Mouse (Mus musculus): ENCODE data around the gene Ccdc170. TPM values are rescaled to one million over a fixed set of nuclear protein-coding genes. Genes with fewer than 3 reads are reported as not detected.
"Not testable (repeated sequence)": the region's sequence is repeated elsewhere in the genome, so short reads cannot be mapped to it uniquely, and the experiment has no call there.

Gene Ccdc170
- total RNA-seq (2021): under 1 TPM; 0.28 to 0.38 TPM
- long read RNA-seq, experiment 1: 0 reads
- long read RNA-seq, experiment 2: 0 reads

DNA sequence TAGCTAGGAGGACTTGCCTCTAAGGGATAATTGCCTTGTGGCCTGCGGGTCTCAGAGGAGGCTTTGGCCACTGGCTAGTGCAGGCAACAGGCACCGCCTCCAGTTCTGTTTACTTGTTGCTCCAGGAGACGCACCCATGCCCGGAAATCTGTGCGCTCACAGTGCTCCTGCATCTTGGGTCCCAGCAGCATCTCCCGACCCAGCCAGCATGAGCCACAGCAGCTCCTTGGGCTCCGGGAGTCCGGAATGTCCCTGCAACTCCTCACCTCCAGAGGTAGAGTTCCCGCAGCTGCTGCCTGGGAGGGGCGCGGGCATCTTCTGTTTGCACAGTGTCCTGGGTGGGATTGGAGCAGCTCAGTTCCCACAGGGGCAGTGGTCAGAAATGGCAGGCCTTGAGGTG lies at the start of gene Ccdc170:
Ccdc170 (plus strand) TSS at position 148 of the 400 bp plus-strand sequence.
- DNase-seq: peak; percentile 18

DNA sequence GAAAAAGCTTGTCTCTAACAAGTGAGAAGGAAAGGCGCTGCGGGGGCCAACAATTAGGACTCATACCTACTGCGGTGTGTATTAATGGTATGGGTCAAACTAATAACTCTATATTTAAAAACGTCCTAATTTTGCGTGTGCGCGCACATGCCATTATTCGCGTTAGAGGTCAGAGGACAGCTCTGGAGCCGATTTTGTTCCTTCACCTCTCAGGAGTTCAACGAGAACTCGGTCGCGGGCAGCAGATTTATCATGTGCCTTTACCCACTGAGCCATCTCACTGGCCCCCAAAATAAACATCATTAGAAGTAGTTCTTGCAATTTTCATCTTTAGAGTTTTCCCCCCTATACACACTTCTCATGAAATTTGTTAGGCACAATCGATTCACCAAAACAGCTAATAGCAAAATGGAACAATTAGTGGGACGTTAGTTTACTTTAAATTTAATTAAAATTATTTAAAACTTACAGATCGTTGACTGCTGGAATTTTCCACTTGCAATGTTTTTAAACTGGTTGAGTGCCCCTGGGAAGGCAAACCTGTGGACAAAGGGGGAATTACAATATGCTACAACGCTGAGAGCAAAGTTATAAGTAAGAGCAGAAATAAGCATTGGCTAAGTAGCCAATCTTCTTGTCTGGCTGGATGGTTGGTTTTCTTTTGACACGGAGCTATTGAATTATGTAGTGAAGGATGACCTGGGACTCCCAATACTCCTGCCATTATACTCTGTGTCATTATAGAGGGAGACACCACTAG lies 49.1 kb upstream of the Ccdc170 start:
- peak; percentile 8 for DNase-seq

DNA sequence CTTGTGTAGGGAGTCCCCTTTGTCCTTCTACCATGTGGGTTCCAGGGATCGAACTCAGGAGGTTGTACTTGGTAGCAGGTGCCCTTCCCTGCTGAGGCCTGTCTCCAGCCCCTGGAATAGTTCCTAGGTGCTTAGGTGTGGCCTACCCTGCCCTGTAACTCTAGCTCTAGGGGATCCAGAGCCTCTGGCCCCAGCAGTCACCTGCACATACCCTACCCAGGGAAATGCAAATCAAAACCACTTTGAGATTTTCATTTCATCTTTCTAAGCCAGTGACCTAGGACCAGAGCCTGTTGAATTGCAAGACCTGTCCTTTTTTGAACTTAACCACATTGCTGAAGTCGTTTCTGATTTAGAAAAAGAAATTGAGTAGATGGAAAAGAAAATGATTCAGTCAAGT lies 48.4 kb upstream of the Ccdc170 start:
- DNase-seq: not testable (repeated sequence)

DNA sequence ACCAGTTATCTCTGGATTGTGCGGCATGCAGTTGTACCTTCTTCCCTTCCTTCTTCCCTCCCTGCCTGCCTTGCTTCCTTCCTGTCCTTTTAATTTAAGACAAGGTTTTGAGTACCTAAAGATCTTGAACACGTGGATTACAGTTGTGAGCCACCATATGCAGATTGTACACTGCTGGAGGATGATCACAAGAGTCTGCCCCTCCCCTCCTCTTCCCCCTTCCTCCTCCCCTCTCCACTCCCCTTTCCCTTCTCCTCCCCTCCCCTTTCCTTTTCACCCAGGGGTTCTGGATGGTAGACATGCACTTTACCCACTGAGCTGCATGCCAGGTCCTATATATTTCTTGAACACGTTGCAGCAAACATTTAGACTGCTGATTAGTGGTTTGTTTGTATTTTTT lies 46.9 kb upstream of the Ccdc170 start:
- no peak for DNase-seq

DNA sequence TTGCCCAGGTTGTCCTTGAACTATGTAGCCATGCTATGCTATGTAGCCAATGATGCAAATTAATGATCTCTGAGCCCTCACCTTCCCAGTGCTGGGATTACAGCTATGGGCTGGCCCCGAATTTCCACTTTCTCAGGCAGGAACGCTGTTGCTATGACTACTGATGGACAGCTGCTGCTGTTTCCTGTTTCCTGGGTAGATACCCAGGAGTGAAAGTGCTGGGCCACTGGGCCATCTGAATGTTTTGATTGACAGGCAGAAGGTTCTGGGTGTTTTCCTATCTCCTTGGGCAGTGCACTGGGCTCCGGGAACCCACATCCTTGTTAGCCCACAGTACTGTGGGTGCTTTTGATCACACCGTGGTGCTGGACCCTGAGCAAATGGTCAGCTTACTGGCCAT lies 25.9 kb upstream of the Ccdc170 start:
- no peak for DNase-seq

DNA sequence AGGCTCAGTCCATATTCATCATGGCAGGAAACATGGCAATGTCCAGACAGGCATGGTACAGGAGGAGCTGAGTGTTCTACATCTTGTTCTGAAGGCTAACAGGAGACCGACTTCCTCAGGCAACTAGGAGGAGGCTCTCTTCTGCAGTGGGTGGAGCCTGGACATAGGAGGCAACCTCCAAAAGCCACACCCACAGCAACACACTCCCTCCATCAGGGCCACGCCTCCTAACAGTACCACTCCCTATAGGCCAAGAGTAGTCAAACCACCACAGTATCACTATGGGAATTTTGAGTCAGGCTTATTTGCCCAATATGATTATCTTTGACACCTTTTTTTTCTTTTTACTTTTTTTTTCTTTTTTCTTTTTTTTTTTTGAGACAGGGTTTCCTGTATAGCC lies 22.1 kb upstream of the Ccdc170 start:
- no peak for DNase-seq

DNA sequence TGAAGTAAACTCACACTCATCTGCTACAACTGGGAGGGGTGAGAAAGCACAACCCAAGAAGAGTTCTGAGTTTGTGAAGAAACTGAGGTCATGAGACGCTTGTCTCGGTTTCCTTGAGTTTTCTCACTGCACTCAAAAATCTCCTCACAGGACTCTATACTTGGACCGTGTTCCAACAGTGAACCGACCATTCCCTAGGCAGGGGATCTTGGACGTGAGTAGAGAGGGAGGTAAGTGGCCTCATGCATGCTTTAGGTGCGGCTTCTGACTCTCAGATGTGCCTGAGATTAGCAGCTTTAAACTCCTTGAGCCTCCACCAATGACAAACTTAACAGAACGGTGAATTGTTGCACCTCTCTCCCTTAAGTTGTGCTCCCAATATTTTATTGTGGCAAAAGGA lies 16.5 kb upstream of the Ccdc170 start:
- DNase-seq: no peak

DNA sequence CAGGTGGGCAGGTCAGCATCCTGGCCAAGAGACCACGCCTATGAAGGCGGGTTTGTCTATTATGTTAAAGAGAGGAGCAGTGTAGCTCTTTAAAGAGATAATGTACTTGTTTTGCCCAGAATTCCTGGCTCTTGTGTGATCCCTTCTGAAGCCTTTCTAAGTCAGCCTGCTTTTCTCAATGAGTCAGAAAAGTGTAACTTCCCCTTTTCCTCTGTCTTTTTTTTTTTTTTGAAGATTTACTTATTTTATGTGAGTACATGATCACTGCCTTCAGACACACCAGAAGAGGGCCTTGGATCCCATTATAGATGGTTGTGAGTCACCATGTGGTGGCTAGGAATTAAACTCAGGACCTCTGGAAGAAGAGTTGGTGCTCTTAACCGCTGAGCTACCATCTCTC lies 12.9 kb upstream of the Ccdc170 start:
- DNase-seq: no peak

DNA sequence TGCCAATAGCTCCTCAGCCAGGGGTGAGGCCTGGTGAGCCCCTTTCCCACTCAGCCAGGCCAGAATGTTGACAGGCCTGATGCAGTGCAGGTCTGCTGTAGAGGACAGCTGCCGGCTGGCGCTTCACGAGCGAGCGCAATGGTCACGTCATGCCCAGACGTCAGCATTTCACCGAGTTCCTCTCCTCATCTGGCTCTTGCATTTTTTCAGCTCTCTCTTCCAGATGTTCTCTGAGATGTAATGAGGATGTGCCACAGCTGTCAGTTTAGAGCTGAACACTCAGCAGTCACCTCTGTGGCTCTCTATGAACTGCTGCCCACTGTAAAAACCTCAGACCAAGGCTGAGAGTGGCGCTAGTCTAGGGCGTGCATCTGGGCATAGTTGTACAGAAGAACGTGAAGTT lies 8.7 kb upstream of the Ccdc170 start:
- no peak for DNase-seq

DNA sequence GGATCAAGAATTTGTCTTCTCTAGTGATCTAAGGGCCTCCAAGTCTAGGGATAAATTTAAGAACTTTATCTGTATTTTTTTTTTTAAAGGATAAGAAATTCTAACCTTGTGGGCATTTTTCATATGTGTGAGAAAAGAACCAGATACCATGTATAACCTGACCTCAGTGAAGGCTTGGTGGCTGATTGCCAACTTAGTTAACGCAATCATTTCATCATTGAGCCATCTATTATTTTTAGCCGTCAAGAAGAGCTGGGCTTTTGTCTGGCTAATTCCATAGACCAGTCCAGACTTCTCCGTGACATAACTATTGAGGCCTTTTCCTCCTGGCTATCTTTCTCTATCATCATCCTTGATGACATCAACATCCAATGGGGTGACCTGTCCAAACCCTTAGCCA lies 6.9 kb upstream of the Ccdc170 start:
- no peak for DNase-seq

DNA sequence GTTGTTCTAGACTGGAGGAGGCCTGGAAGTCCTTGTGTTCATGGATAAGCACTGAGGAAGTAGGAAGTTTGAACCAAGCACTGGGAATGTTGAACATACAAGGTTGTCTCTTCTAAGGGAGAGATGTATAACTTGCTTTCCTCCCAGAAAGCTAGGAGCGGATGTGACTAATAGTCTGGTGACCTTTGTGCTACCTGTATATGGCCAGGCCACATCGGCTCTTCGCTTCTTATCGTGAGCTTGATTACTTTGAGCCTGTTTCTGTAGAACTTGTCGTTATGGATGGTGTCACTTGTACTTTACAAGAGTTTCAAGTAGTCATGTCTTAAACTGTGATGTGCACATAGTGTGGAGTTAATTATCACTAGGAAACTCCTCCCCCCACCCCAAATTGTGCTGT lies 5.7 kb upstream of the Ccdc170 start:
- DNase-seq: no peak

DNA sequence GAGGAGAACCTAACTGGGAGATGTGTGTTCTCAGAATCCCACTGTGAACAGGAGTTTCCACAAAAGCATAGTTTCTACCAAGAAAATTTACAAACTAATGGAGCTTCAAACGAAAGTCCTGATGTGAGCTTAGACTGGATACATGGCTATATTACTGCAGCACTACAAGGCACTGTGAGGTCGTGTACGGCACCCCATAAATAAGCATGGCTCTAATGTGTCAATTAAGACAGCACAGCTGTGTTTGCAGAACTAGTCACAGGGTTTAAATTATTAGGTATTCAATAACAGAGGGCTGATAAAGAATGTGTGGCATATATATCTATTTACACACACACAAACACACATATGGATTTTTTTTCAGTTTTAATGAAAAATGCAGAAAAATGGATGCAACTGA lies 1.4 kb upstream of the Ccdc170 start:
- no peak for DNase-seq

DNA sequence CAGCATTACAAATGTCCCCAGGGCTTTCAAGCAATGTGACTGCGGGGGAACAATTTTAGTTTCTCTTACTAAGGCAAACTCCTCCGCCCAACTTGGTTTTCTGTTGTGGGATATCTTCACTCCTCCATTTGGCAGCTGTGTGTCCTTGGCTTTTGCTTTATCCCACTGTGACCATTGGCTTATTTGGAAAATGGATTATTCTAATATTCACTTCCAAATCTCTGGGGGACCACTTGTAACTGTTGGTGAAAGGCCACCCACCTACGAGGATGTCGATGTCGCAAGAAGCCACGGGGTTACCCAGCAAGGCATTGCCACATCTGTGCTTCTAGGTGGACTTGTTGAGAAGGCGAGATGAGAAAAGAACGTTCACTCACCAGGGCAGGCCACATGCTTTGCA lies 607 bp upstream of the Ccdc170 start:
- peak; percentile 47 for DNase-seq

DNA sequence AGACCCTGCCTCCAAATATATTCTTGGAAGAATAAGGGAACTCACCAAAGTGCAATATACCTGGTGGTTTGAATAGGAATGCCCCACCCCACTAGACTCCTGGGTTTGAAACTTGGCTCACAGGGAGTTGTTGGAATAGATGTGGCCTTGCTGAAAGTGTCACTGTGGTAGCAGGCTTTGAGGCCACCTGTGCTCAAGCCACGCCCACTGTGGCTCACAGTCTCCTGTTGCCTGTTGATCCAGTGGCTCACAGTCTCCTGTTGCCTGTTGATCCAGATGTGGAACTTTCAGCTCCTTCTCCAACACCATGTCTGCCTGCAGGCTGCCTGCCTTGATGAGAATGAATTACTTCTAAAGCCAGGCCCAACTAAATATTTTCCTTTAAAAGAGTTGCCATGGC lies 1.5 kb downstream of the Ccdc170 start:
- no peak for DNase-seq

DNA sequence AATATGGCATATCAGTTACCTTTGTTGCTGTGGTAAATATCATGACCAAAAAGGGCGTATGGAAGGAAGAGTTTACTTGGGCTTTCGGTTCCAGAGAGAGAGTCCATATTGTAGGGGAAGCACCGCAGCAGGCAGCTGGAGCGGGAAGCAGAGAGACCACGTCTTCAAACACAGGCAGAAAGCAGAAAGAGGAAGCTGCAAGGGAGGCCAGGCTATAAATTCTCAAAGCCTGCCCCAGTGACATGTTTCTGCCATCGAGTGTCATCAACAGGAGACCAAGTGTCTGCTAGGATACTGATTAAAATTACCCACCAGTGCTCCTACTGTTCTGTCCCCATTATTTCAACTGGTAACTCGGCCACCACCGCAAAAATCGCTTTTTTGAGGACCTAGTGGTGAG lies 2.7 kb downstream of the Ccdc170 start:
- DNase-seq: no peak

DNA sequence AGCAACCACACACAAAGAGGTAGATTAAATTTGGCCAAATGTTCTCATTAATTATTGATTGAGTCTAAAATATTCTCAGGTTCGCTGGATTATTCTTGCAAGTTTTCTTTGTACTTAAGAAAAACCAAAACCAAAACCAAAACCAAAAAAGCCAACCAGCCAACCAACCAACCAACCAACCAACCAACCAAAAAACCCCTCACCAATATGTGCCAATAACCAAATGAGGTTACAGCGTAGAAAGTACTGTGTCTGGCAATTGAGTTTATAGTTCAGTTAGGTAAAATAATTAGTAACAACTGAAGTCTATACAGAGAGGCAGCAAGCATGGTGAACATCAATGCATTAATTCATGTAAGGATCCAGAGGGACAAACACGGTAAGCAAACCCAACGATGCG lies 7.6 kb downstream of the Ccdc170 start:
- DNase-seq: no peak

DNA sequence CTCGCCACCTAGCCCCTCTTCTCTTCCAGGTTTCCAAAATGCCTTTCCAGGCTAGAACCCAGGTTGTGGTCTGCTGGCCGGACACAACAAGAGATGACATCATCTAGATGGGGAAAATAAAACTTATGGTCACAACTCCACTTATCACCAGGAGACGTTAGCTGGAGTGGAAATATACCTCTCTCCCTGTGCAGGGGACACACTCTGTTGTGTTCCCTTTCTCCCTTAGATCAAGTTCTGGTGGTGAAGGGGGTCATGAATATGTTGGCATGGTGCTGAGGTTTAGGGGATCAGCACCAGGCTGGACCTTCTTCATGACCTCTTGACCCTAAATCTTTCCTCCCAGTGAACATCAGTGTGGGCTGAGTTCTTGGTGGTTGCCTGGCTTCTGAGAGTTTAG lies 9.0 kb downstream of the Ccdc170 start:
- DNase-seq: no peak

DNA sequence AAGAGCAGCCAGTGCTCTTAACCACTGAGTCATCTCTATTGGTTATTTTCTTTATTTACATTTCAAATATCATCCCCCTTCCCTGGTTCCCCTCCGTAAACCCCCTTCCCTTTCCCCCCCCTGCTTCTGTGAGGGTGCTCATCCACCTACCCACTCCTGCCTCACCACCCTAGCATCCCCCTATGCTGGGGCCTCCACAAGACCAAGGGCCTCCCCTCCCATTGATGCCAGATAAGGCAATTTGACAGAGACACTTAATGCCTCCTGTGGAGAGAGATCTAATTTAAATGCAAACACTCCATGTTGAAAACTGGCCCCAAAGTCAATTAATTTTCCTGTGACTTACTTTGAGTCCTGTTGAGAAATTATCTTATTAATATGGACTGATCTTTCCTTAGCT lies 9.7 kb downstream of the Ccdc170 start:
- DNase-seq: no peak

DNA sequence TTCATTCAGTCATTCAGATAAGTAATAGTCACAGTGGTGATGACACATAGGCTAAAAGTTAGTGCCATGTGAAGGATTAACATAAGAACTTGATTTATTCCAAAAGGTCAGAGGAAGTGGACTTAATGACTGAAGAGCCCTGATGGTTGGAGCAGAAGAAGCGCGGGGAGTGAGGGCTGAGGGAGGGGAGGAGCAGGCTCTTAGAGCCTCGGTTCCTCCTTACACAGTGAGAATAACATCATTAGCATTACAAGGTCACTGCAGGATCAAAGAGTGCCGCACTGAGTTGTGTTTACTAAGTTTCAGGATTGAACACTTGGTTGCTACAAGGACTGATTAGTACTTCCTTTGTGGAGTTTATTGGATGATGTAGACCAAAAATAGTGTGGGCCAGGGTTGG lies 10.6 kb downstream of the Ccdc170 start:
- DNase-seq: no peak

DNA sequence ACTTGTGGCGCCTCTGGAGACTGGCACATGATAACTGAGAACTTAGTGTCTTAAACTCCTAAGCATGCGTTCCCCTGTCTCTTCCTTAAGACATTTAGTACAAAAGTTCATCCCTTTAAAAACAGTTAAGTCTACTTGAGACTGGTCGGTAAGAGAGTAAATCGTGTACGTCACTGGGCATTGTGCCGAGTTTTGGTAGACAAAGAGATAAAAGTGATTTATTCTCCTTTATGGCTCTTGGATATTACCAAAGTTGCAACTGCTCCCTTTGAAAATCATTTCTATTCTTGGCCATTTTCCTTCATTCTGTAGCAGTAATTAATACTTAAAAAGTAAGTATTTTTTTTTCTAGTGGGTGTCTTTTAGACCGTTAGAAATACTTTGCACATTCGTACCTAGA lies 20.9 kb downstream of the Ccdc170 start:
- DNase-seq: no peak

DNA sequence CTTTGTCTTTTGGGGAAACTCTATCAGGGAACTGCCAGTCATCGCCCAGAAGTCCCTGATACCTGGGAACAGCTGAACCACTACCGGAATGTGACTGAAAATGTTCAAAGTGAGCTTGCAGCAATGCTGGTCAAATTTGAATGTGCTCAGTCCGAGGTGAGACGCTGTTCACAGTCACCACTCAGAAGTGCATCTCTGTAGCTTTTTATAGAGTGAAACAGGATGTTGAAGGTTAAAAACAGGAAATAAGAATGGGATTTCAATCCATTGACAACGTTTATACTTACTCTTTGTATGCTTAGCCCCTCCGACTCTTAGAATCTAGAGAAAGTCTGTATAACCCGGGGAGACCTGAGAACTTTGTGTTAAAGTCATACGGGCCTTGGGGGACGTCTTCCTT lies 30.4 kb downstream of the Ccdc170 start:
- no peak for DNase-seq

DNA sequence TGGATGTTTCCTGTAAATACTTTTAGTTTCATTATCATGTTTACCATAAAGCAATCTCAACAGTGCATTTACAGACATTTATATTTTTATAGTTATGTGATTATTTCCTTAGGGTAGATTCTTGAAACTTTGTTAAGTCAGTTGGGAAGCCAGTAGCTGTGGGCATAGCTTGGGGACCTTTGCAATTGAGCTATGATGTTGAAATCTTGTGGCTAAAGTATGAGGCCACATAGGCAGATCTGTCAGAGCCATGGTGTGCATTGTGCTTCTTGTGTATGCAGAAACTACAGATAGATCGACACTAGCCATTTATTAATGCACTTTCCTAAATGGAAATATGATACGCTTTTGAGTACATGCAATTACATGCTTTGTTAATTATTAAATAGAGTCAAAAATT lies 35.3 kb downstream of the Ccdc170 start:
- DNase-seq: no peak

DNA sequence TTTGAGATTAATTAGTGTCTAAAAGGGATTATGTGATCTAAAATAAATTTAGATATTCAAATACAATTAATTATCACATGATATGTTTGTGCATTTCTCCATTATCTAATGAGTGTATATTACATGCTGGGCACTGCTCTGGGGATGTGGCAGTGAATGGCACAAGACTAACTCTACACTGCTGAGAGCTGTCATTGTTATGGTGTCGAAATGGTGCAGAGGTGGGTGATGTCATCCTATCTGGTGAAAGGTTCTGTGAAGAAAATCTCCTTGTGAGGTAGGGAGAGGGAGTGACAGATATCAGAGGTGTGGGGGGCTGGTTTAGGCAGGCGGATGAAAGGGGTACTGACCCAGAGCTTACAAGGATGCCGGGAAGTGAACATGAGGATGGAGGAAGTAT lies 37.3 kb downstream of the Ccdc170 start:
- no peak for DNase-seq

DNA sequence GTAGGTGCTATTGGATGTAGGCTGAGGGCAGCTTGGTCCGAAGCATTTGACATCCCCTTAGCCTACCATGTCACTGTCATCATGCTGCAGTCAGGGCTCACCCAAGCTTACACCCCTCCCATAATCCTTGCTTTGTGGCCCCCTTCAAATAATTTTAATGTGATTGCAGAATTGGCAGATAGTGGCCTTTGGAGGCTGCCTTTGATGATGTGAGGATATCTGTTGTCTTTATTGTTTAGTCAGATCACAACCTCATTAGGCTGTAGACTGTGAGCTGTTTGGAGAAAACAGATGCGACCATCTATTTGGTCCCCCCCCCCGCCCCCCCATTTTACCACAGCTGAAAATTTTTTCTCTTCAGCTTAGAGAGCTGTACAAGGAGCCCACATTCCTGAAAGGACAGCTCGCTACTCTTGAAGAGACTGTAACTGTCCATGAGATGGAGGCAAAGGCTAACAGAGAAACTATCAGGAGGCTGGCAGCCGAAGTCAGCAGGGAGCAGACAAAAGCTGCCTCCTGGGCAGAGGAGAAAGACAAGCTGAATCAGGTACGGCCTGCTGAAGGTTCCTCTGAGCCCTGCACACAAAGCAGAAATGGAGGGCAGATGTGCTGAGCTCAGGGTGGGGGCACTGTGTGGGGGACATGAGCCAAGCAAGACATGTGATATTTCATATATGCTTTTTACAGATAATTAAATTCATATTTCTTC lies 38.2 kb downstream of the Ccdc170 start:
- no peak for DNase-seq

Measured in gastrocnemius, postnatal 25 days (tissue).